Mouse (Mus musculus) midbrain, embryonic 13.5 days (tissue): ENCODE results near the gene Dpp3. TPM values are rescaled to one million over a fixed set of nuclear protein-coding genes. Genes with fewer than 3 reads are reported as not detected.
"Not testable (repeated sequence)": the region's sequence is repeated elsewhere in the genome, so short reads cannot be mapped to it uniquely, and the experiment has no call there.

Experiments used
- ATAC-seq: fragments of 200-750 bp; cut with Nextera tagmentation; 2 replicates; pipeline ENCODE4 v1.8.0; 2017; ENCODE audit warnings: mild to moderate bottlenecking, moderate TSS enrichment, moderate library complexity
- H3K27ac ChIP-seq: fragments of 300-500 bp; sonication (generic); 2 replicates; pipeline ENCODE4 v1.5.1; 2015; ENCODE audit warnings: inconsistent platforms, mild to moderate bottlenecking, moderate library complexity
- H3K27me3 ChIP-seq: fragments of 300-500 bp; sonication (generic); 2 replicates; pipeline ENCODE4 v1.6.1; 2015; ENCODE audit warnings: mild to moderate bottlenecking, inconsistent platforms
- H3K36me3 ChIP-seq: fragments of 300-500 bp; sonication (generic); 2 replicates; pipeline ENCODE4 v1.6.1; 2015; ENCODE audit warnings: mild to moderate bottlenecking, inconsistent platforms
- H3K4me1 ChIP-seq: fragments of 300-500 bp; sonication (generic); replicated peaks from 2 replicates; pipeline ENCODE4 v1.6.1; 2015; ENCODE audit warnings: inconsistent platforms
- H3K4me2 ChIP-seq: fragments of 300-500 bp; sonication (generic); replicated peaks from 2 replicates; pipeline ENCODE4 v1.6.1; 2015; ENCODE audit warnings: moderate library complexity, mild to moderate bottlenecking, inconsistent platforms
- H3K4me3 ChIP-seq: fragments of 300-500 bp; sonication (generic); replicated peaks from 2 replicates; pipeline ENCODE4 v1.5.1; 2015; ENCODE audit warnings: mild to moderate bottlenecking, inconsistent platforms
- H3K9ac ChIP-seq: fragments of 300-500 bp; sonication (generic); replicated peaks from 2 replicates; pipeline ENCODE4 v1.6.1; 2015; ENCODE audit warnings: mild to moderate bottlenecking, inconsistent platforms
- H3K9me3 ChIP-seq: fragments of 300-500 bp; sonication (generic); 2 replicates; pipeline ENCODE4 v1.6.1; 2016; ENCODE audit warnings: mild to moderate bottlenecking, inconsistent platforms
- WGBS: fragments of 180-500 bp; shearing (Covaris S2); methylation state at CpG from one replicate; pipeline ENCODE4 v1.1.7; 2015; 5-methylcytosine and 5-hydroxymethylcytosine counted together
- polyA plus RNA-seq: library from polyadenylated mRNA; unstranded; fragments of >200 nt; fragmentation: Nextera tagmentation; extraction: Ambion mirVana; gene quantifications from 2 replicates; pipeline ENCODE4 v1.2.1, GENCODE M21; 2015

Gene Dpp3
- polyA plus RNA-seq, result 143 TPM in 2 replicates

- WGBS, result under 1% methylated on average over 32 of the region's 32 CpGs
- ATAC-seq, result peak; percentile 98
- H3K9ac ChIP-seq, result peak within 1 kb of the TSS; percentile 68
These were observed at the start of gene Dpp3 for GRCm38 (mm10) chr19:4927904-4928531. Dpp3 (minus strand) TSS chr19:4928287.

DNA sequence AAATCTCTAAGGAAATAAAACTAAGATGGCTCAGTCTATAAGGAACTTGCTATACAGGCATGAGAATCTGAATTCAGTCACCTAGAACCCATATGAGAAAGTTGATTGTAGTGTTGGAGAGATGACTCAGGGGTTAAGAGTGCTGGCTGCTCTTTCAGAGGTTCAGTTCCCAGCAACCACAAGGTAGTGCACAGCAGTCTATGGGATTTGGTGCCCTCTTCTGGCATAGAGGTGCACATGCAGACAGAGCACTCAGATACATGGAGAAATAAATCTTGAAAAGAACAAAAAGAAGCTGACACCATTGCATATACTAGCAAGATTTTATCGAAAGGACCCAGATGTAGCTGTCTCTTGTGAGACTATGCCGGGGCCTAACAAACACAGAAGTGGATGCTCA, 40.1 kb upstream of the Dpp3 start:
- H3K9me3 ChIP-seq, result no peaks in the 10 kb centered on the region
- H3K4me1 ChIP-seq, result peaks cover 3% of the 10 kb centered on the region
- no peak overlapping the region for H3K9ac ChIP-seq
- H3K4me2 ChIP-seq, result no peak overlapping the region
- WGBS, result 89% methylated on average over 2 of the region's 2 CpGs
- H3K27me3 ChIP-seq, result no peaks in the 10 kb centered on the region
- H3K36me3 ChIP-seq, result peaks cover 40% of the 10 kb centered on the region
- no peak overlapping the region for H3K4me3 ChIP-seq
- H3K27ac ChIP-seq, result no peak overlapping the region
- ATAC-seq, result no peak

More at GRCm38 (mm10) chr19:4927904-4928531, at the start of gene Dpp3:
- Histone ChIP-seq H3K4me3 (peak within 1 kb of the TSS; percentile 68), H3K4me1 (peaks cover 24% of the 10 kb centered on the region), H3K36me3 (peaks cover 44% of the 10 kb centered on the region), H3K9me3 (no peaks in the 10 kb centered on the region), H3K27ac (peak within 1 kb of the TSS; percentile 74), H3K27me3 (no peaks in the 10 kb centered on the region), H3K4me2 (peak within 1 kb of the TSS; percentile 77)

- peaks cover 30% of the 10 kb centered on the region for H3K36me3 ChIP-seq
- under 1% methylated on average over 34 of the region's 34 CpGs for WGBS
These were observed 34.0 kb upstream of the Dpp3 start, which contains the start of gene Mrpl11 for GRCm38 (mm10) chr19:4961928-4962601. Mrpl11 (plus strand) TSS chr19:4962147.

DNA sequence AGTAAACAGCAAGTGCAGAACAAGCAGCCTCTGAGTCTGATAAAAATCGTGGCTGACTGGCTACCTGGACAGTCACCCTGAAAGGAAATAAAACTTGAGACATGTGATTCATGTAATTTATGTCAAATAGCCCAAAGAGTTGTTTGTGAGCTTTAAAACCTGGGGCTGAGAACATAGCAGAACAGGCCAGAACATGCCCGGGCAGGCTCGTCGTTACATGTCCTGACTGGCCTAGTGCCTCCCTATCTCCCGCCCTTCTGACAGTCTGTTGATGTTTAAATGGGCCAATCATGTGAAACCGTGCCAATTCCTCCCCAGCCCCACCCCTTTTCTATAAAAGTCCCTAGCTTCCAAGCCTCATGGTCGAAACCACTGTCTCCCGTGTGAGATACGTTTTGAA, 20.6 kb upstream of the Dpp3 start:
- 80% methylated on average over 9 of the region's 9 CpGs for WGBS
- ATAC-seq, H3K4me2 ChIP-seq: not testable (repeated sequence)

More at GRCm38 (mm10) chr19:4961928-4962601, 34.0 kb upstream of the Dpp3 start, which contains the start of gene Mrpl11:
- Histone ChIP-seq H3K4me2 (peak within 1 kb of the TSS; percentile 64), H3K27ac (peak within 1 kb of the TSS; percentile 77), H3K27me3 (peaks cover 3% of the 10 kb centered on the region; the same call in 1 of the 2 replicates), H3K9ac (peak within 1 kb of the TSS; percentile 80), H3K4me3 (peak within 1 kb of the TSS; percentile 86), H3K4me1 (peaks cover 15% of the 10 kb centered on the region), H3K9me3 (no peaks in the 10 kb centered on the region)
- ATAC-seq, result peak; percentile 98

DNA sequence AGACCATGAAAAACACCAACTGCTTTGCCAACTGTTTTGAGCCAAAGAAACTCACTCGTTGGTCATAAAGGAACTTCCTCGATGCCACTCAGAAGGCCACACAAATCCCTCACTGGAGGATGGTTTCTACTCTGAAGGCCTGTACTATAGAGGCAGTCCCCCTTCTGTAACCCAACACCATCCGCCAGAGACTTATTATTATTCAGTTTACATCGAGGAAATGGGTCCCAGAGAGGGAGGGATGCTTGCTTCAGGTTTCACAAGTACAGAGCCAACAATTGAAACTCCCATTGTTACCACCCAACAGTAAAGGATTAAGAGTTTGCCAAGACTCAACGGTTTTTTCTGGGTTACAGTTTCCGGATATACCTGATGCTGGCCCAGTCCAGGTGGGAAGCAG, 17.5 kb upstream of the Dpp3 start:
- ATAC-seq, result no peak
- H3K4me2 ChIP-seq, result no peak overlapping the region
- peaks cover 14% of the 10 kb centered on the region for H3K27me3 ChIP-seq
- 46% methylated on average over 6 of the region's 6 CpGs for WGBS
- H3K9me3 ChIP-seq, result no peaks in the 10 kb centered on the region
- peaks cover 15% of the 10 kb centered on the region for H3K4me1 ChIP-seq
- H3K9ac ChIP-seq, result no peak overlapping the region
- H3K36me3 ChIP-seq, result no peaks in the 10 kb centered on the region
- no peak overlapping the region for H3K4me3 ChIP-seq
- H3K27ac ChIP-seq, result no peak overlapping the region

More for the DNA sequence above, 20.6 kb upstream of the Dpp3 start:
- not testable (repeated sequence) for H3K4me3 ChIP-seq, H3K27me3 ChIP-seq, H3K36me3 ChIP-seq, H3K9ac ChIP-seq, H3K9me3 ChIP-seq, H3K4me1 ChIP-seq, H3K27ac ChIP-seq

DNA sequence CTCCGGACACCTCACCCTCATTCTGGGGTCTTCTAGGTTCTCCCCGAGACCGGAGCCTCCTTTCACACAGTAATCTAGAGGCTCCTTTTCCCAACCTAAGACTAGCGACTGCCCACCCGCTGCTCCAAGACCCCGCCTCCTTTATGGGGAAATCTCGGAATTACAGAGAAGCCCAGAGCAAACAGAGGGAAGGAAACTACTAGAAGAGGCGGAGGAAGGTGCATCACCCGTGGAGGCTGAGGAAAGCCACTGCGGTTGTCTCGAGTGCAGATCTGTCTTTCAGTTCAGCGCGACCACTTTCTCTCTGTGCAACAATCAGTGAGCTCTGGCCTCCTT, 15.1 kb upstream of the Dpp3 start:
- Histone ChIP-seq H3K27me3 (peaks cover 19% of the 10 kb centered on the region), H3K9ac (peak overlapping the region; percentile 85; the same call in 1 of the 2 replicates), H3K27ac (peak overlapping the region; percentile 74), H3K4me2 (peak overlapping the region; percentile 89), H3K4me3 (peak overlapping the region; percentile 72), H3K4me1 (peaks cover 15% of the 10 kb centered on the region), H3K36me3 (0 out of 2 replicates have a peak, but pooled peaks cover 3% of the 10 kb centered on the region), H3K9me3 (no peaks in the 10 kb centered on the region)
- ATAC-seq, result no peak; the same call in 1 of the 2 replicates
- WGBS, result 8% methylated on average over 13 of the region's 13 CpGs

GRCm38 (mm10) chr19:4942551-4943252, 14.6 kb upstream of the Dpp3 start, which contains the start of gene Peli3:
Peli3 (minus strand) TSS chr19:4943127.
- Histone ChIP-seq H3K9ac (peak within 1 kb of the TSS; percentile 85), H3K9me3 (no peaks in the 10 kb centered on the region), H3K27ac (peak within 1 kb of the TSS; percentile 74), H3K4me3 (peak within 1 kb of the TSS; percentile 72), H3K36me3 (0 out of 2 replicates have a peak, but pooled peaks cover 4% of the 10 kb centered on the region), H3K4me2 (peak within 1 kb of the TSS; percentile 89), H3K4me1 (peaks cover 15% of the 10 kb centered on the region), H3K27me3 (peaks cover 19% of the 10 kb centered on the region)
- peak; percentile 94 for ATAC-seq
- under 1% methylated on average over 38 of the region's 55 CpGs for WGBS

DNA sequence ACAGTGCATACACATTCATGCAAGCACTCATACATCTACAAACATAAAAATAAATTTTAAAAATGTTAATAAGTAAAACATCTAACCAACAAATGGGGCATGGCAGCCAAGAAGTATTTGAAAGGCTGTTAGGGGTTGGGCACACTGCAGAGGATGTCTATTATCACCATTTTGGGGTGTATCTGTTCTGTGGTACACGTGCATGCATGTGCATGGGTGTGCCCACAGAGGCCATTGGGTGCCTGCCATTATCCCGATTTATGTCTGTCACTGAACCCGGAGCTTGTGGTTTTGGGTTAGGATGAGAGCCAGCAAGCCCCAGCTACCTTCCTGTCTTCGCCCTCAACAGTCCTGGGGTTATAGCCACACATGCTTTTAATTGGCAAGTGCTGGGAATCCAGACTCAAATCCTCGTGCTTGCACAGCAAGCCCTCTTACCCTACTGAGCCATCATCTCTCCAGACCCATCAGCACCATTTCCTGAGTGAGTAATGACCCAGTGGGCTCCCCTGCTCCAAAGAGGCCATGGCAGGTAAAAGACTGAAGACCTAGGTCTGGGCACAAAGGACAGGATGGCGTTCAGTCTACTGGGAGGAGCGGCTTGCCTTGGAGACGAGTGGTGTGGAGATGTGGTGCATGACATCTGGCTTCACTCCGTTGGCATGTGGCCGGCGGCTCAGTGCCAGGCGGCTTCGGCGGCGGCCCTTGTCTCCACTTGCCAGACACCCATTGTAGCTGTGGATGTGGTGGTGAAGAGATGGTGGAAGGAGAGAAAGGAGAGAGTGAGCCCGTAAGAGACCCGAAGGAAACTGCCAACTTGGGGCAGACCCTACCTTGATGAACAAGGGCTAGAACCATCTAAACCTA, 9.6 kb upstream of the Dpp3 start:
- ATAC-seq, result no peak
- H3K4me1 ChIP-seq, result peaks cover 10% of the 10 kb centered on the region
- no peak overlapping the region for H3K9ac ChIP-seq
- no peak overlapping the region for H3K27ac ChIP-seq
- H3K27me3 ChIP-seq, result peaks cover 19% of the 10 kb centered on the region
- 87% methylated on average over 17 of the region's 17 CpGs for WGBS
- H3K9me3 ChIP-seq, result no peaks in the 10 kb centered on the region
- peaks cover 25% of the 10 kb centered on the region for H3K36me3 ChIP-seq
- H3K4me3 ChIP-seq, result no peak overlapping the region
- no peak overlapping the region for H3K4me2 ChIP-seq

DNA sequence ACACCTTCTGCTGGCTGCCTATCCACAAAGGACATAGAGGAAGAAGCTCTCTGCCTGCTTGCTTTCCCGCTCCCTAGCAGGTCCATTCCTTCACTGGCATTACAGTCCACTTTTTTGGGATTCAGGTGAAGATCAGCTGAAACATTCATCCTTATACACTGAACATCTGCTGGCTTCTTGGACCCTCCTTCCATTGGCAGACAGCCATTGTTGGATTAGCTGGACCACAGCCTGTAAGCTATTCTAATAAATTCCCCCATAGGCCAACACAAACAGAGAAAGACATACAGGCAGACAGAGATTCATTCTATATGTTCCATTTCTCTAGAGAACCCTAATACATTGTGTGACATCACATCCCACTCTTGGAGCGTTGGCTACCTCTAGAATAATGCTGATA, 8.8 kb upstream of the Dpp3 start:
- Histone ChIP-seq H3K36me3 (peaks cover 32% of the 10 kb centered on the region), H3K9me3 (no peaks in the 10 kb centered on the region), H3K27ac (no peak overlapping the region), H3K4me2 (no peak overlapping the region), H3K27me3 (peaks cover 16% of the 10 kb centered on the region), H3K9ac (no peak overlapping the region), H3K4me1 (peaks cover 4% of the 10 kb centered on the region), H3K4me3 (no peak overlapping the region)
- ATAC-seq, result no peak
- WGBS, result 84% methylated on average over 2 of the region's 2 CpGs

DNA sequence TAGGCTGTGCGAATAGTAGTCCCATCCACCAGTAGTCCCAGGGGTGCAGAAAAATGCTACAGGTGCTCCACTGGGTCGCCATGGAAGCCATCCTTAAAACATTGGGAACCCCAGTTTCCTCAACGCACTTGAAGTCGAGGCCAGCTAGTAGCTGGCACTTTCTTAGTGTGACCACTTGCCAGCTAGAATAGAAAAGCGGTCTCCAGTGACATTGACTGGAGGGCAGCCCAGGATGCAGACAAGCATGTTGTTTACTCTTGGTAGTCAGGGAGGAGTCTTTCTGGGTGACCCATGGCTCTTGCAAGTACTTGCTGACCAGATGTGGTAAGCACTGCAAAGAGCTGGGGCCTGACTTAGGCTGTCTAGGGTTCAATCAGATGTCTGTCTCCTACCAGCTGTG, 694 bp upstream of the Dpp3 start:
- Histone ChIP-seq H3K9ac (peak overlapping the region; percentile 68), H3K27ac (peak overlapping the region; percentile 74), H3K27me3 (no peaks in the 10 kb centered on the region), H3K36me3 (peaks cover 41% of the 10 kb centered on the region), H3K4me3 (peak overlapping the region; percentile 68), H3K4me2 (peak overlapping the region; percentile 77), H3K9me3 (no peaks in the 10 kb centered on the region), H3K4me1 (peaks cover 24% of the 10 kb centered on the region)
- peak; percentile 41 for ATAC-seq
- 62% methylated on average over 5 of the region's 5 CpGs for WGBS

GRCm38 (mm10) chr19:4925121-4925860, 2.8 kb downstream of the Dpp3 start:
- peaks cover 24% of the 10 kb centered on the region for H3K4me1 ChIP-seq
- no peak for ATAC-seq

More at GRCm38 (mm10) chr19:4925121-4925860, 2.8 kb downstream of the Dpp3 start:
- Histone ChIP-seq H3K27me3 (no peaks in the 10 kb centered on the region), H3K27ac (no peak overlapping the region), H3K4me3 (no peak overlapping the region), H3K9me3 (no peaks in the 10 kb centered on the region), H3K36me3 (peaks cover 61% of the 10 kb centered on the region), H3K4me2 (0 out of 2 replicates have a peak overlapping the region, but pooled peaks have one; percentile 9), H3K9ac (no peak overlapping the region)
- WGBS, result 96% methylated on average over 11 of the region's 11 CpGs
